Mouse (Mus musculus): Measurements from ENCODE around the gene Sh3glb2.

- TF ChIP-seq CTCF (IDR thresholded peaks at IDR 0.05; ENCODE audit: borderline replicate concordance, control insufficient read depth, extremely low read depth, insufficient read depth, low read length, poor library complexity) (no peak), POLR2A (IDR thresholded peaks at IDR 0.05; ENCODE audit: control insufficient read depth, extremely low read depth, insufficient read depth, low read length, poor library complexity) (no peak)
Measured at GRCm38 (mm10) chr2:30362865-30363264, 3.7 kb upstream of the Sh3glb2 start.
